Mouse (Mus musculus): ENCODE measurements around the gene Atg5. TPM values are rescaled to one million over a fixed set of nuclear protein-coding genes. Genes with fewer than 3 reads are reported as not detected.
A peak's percentile ranks its signal among the peaks of the same experiment; 100 is the strongest.

Gene Atg5
- polyA plus RNA-seq, 1 experiment: 11.6 TPM

DNA sequence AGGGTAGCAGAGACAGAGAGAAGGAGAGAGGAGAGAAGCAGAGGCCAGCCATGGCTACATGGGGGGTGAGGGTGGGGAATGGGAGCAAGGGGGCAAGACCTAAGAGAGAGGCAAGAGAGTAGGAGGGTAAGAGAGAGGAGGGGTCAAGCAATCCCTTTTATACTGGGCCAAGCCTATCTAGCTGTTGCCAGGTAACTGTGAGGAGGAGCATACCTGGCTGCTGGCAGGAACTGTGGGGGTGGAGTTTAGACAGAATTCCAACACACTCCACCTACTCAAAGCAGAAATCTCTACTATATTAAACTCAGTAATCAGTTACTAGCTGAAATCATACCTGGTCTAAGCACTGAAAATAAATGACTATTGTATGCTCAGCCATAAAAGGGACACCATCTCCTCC lies 1.6 kb upstream of the Atg5 start:
- no peak for TF ChIP-seq CTCF (IDR thresholded peaks at IDR 0.05; ENCODE audit: borderline replicate concordance, control insufficient read depth, extremely low read depth, insufficient read depth, low read length, poor library complexity)
- no peak for TF ChIP-seq POLR2A (IDR thresholded peaks at IDR 0.05; ENCODE audit: control insufficient read depth, extremely low read depth, insufficient read depth, low read length, poor library complexity)
- peaks cover 5% of the 10 kb centered on the region for H3K4me1 ChIP-seq (replicated peaks; ENCODE audit: control insufficient read depth, insufficient read depth, low read length)
- no peak for DNase-seq
- no peaks in the 10 kb centered on the region for H3K27me3 ChIP-seq (ENCODE audit: control insufficient read depth, insufficient read depth, low read length)
- H3K27ac ChIP-seq (ENCODE audit: control insufficient read depth, insufficient read depth, low read length): no peak overlapping the region
- H3K36me3 ChIP-seq (ENCODE audit: control insufficient read depth, insufficient read depth, low read length): no peaks in the 10 kb centered on the region
- no peak overlapping the region for H3K4me3 ChIP-seq (ENCODE audit: control insufficient read depth, insufficient read depth, low read length)

DNA sequence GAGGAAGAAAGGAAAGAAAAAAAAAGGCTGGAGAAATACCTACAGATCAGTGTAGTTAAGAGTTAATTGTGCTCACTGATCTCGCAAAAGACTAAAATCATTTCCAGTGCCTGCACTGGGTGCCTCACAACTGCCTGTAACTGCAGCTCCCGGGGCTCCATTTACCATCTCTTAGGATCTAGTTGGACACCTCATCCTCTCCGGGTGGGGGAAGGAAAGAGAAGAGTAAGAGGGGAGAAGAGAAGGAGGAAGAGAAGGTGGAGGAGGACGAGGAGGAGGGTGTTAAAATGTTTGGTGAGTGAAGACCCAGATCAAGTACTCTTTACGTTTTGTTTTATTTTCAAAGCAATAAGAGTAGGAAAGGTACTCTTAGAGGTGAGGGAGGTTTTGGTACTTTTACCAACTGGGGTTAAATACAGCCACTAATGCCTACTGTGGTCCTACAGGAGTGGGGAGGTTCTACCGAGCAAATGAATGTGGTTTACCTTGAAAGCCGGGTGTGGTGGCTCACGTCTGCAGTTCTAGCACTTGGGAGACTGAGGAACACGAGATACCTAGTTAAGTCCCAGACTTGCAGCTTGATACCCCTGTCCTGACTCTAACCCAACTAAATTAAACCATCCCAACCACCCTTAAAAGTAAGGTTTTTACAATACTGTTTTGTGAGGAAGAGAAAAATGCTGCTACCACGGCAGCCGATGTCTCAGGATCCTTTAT lies 574 bp upstream of the Atg5 start:
- peak overlapping the region; percentile 79 for H3K4me3 ChIP-seq (ENCODE audit: control insufficient read depth, insufficient read depth, low read length)
- H3K27me3 ChIP-seq (ENCODE audit: control insufficient read depth, insufficient read depth, low read length): no peaks in the 10 kb centered on the region
- H3K36me3 ChIP-seq (ENCODE audit: control insufficient read depth, insufficient read depth, low read length): no peaks in the 10 kb centered on the region
- peak; percentile 14 for DNase-seq
- WGBS: 4% methylated on average over 11 of the region's 11 CpGs
- H3K4me1 ChIP-seq (replicated peaks; ENCODE audit: control insufficient read depth, insufficient read depth, low read length): peaks cover 5% of the 10 kb centered on the region
- no peak for TF ChIP-seq CTCF (IDR thresholded peaks at IDR 0.05; ENCODE audit: borderline replicate concordance, control insufficient read depth, extremely low read depth, insufficient read depth, low read length, poor library complexity)
- TF ChIP-seq POLR2A (IDR thresholded peaks at IDR 0.05; ENCODE audit: control insufficient read depth, extremely low read depth, insufficient read depth, low read length, poor library complexity): no peak
- no peak overlapping the region for H3K27ac ChIP-seq (ENCODE audit: control insufficient read depth, insufficient read depth, low read length)

DNA sequence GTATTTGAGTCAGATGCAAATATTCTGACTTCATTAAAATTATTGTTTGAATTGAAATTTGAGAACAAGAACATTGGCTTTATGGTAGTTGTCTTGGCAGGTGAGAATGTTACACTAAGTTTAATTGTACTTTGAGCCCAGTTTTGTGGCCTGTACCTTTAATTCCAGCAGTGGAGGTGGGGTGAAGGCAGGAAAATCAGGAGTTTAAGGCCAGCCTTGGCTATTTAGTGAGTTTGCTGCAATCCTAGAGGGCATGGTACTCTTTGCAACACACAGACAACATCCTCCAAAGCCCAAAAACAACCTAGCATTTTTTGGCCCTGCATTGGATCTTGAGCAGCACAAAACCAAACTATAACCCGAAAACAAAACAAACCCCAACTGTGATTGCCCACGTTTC lies 1.1 kb downstream of the Atg5 start:
- DNase-seq: no peak
- H3K27ac ChIP-seq (ENCODE audit: control insufficient read depth, insufficient read depth, low read length): no peak overlapping the region
- H3K36me3 ChIP-seq (ENCODE audit: control insufficient read depth, insufficient read depth, low read length): no peaks in the 10 kb centered on the region
- no peak for TF ChIP-seq POLR2A (IDR thresholded peaks at IDR 0.05; ENCODE audit: control insufficient read depth, extremely low read depth, insufficient read depth, low read length, poor library complexity)
- no peak for TF ChIP-seq CTCF (IDR thresholded peaks at IDR 0.05; ENCODE audit: borderline replicate concordance, control insufficient read depth, extremely low read depth, insufficient read depth, low read length, poor library complexity)
- H3K27me3 ChIP-seq (ENCODE audit: control insufficient read depth, insufficient read depth, low read length): no peaks in the 10 kb centered on the region
- peaks cover 5% of the 10 kb centered on the region for H3K4me1 ChIP-seq (replicated peaks; ENCODE audit: control insufficient read depth, insufficient read depth, low read length)
- no peak overlapping the region for H3K4me3 ChIP-seq (ENCODE audit: control insufficient read depth, insufficient read depth, low read length)
- 66% methylated on average over 2 of the region's 2 CpGs for WGBS

DNA sequence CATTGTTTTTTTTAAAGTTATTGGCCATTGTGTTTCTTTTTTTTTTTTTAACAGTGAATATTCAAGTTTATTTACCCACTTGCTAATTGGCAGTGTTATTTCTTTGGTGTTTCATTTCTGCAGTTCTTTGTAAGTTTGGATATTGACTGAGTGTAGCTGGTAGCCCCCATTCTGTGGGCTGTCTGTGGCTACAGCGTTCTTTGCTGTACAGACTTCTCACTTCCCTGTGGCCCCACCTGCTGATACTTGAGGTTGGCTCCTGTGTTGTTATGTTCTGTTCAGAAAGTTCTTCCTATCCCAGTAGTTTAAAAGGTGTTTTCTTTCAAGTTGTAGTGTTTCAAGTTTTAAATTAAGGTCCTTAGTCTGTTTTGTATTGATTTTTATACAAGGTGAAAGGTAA lies 14.2 kb downstream of the Atg5 start:
- no peak for DNase-seq
- Histone ChIP-seq H3K27me3 (ENCODE audit: control insufficient read depth, insufficient read depth, low read length) (no peaks in the 10 kb centered on the region), H3K27ac (ENCODE audit: control insufficient read depth, insufficient read depth, low read length) (no peak overlapping the region), H3K4me3 (ENCODE audit: control insufficient read depth, insufficient read depth, low read length) (no peak overlapping the region), H3K4me1 (replicated peaks; ENCODE audit: control insufficient read depth, insufficient read depth, low read length) (no peaks in the 10 kb centered on the region; the same call in 1 of the 2 replicates), H3K36me3 (ENCODE audit: control insufficient read depth, insufficient read depth, low read length) (peaks cover 13% of the 10 kb centered on the region)
- no peak for TF ChIP-seq POLR2A (IDR thresholded peaks at IDR 0.05; ENCODE audit: control insufficient read depth, extremely low read depth, insufficient read depth, low read length, poor library complexity)
- TF ChIP-seq CTCF (IDR thresholded peaks at IDR 0.05; ENCODE audit: borderline replicate concordance, control insufficient read depth, extremely low read depth, insufficient read depth, low read length, poor library complexity): no peak
- WGBS: 11% methylated on average over 1 of the region's 1 CpGs

DNA sequence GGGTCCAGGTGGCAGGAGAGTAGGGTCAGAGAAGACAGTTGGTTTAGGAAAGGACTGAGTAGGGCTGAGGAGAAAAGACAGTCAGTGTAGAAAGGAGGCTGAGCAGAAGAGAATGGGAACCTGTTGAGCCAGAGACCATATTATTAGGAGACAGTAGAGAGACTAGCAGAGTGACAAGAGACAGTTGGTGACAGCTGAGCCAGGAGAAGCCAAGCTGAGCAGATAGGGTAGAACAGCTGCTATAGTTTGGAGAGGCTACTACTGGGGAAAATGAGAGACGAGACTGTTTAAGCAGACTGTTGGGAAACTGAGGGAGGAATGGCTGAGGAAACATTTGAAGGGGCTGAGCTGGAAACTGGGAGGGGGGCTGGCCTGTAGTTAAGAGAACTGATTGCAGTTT lies 16.9 kb downstream of the Atg5 start:
- no peaks in the 10 kb centered on the region; the same call in 1 of the 2 replicates for H3K4me1 ChIP-seq (replicated peaks; ENCODE audit: control insufficient read depth, insufficient read depth, low read length)
- no peak for DNase-seq
- 97% methylated on average over 1 of the region's 1 CpGs for WGBS

DNA sequence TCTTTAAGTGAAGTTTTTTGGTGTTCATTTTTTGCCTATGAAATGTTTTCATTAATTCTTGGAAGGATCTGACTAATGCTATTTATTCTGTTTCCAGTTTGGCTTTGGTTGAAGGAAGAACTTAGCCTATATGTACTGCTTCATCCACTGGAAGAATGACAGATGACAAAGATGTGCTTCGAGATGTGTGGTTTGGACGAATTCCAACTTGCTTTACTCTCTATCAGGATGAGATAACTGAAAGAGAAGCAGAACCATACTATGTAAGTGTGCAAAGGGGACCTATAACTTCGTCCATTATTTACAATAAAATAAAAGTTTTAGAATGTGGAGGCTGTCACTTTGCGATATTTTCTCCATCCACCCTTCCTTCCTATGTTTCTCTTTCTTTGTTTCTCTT lies 17.8 kb downstream of the Atg5 start:
- WGBS: 56% methylated on average over 4 of the region's 4 CpGs
- no peak for TF ChIP-seq CTCF (IDR thresholded peaks at IDR 0.05; ENCODE audit: borderline replicate concordance, control insufficient read depth, extremely low read depth, insufficient read depth, low read length, poor library complexity)
- TF ChIP-seq POLR2A (IDR thresholded peaks at IDR 0.05; ENCODE audit: control insufficient read depth, extremely low read depth, insufficient read depth, low read length, poor library complexity): no peak
- Histone ChIP-seq H3K4me3 (ENCODE audit: control insufficient read depth, insufficient read depth, low read length) (no peak overlapping the region), H3K27me3 (ENCODE audit: control insufficient read depth, insufficient read depth, low read length) (no peaks in the 10 kb centered on the region), H3K27ac (ENCODE audit: control insufficient read depth, insufficient read depth, low read length) (no peak overlapping the region), H3K36me3 (ENCODE audit: control insufficient read depth, insufficient read depth, low read length) (peaks cover 26% of the 10 kb centered on the region), H3K4me1 (replicated peaks; ENCODE audit: control insufficient read depth, insufficient read depth, low read length) (no peaks in the 10 kb centered on the region; the same call in 1 of the 2 replicates)
- DNase-seq: no peak

More for the DNA sequence above, 16.9 kb downstream of the Atg5 start:
- no peaks in the 10 kb centered on the region for H3K27me3 ChIP-seq (ENCODE audit: control insufficient read depth, insufficient read depth, low read length)
- TF ChIP-seq CTCF (IDR thresholded peaks at IDR 0.05; ENCODE audit: borderline replicate concordance, control insufficient read depth, extremely low read depth, insufficient read depth, low read length, poor library complexity) (no peak), POLR2A (IDR thresholded peaks at IDR 0.05; ENCODE audit: control insufficient read depth, extremely low read depth, insufficient read depth, low read length, poor library complexity) (no peak)
- H3K27ac ChIP-seq (ENCODE audit: control insufficient read depth, insufficient read depth, low read length): no peak overlapping the region
- peaks cover 20% of the 10 kb centered on the region for H3K36me3 ChIP-seq (ENCODE audit: control insufficient read depth, insufficient read depth, low read length)
- no peak overlapping the region for H3K4me3 ChIP-seq (ENCODE audit: control insufficient read depth, insufficient read depth, low read length)

Measured in thymus, adult 2 months (tissue).